Mouse (Mus musculus) testis, postnatal 10 days (tissue): ENCODE results near the gene Stox1.
"Not testable (repeated sequence)": the region's sequence is repeated elsewhere in the genome, so short reads cannot be mapped to it uniquely, and the experiment has no call there.

ENCODE experiments used
- DNase-seq: peaks from one replicate; pipeline ENCODE4 v3.0.0; 2021; ENCODE audit warnings: low spot score

The Stox1 gene

DNA sequence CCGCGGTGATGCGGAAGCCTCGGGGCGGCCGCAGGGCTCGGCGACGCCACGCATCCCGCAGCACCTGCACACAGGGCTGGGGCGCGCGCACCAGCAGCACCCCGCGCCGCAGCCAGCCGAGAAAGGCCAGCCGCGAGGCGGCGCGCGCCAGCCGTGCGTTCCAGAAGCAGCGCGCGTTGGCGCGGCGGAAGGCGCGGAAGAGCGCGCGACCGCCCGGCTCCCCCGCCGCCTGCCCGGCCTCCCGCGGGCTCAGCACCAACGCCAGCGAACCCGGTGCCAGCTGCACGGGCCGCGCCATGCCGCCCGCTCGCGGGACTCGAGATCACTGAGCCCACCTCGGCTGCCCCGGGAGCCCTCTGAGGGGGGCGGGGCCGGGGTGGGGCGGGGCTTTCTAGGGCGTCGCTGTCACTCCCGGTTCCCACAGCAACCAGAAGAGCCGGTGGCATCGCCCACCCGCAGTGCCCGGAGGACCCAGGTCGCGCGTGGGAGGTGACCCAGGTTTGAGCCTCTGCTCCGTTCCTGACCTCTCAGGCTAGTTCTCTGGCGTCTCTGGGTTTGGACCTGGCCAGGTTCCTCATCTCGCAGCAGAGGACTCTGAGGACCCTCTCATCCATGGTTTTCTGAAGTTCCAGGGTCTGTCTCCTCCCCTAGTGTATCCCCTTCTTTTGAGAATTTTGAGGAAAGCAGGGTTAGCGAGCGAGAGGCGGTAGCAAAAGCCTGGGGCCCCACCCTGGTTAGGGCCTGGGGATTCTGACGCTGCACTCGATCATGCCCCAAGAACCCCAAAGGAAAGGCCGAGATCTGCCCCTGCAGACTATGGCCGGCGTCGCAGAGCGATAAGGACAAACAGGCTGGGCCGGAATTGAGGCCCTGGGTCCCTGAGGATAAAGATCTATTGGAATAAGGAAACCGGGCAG is at the start of gene Stox1:
TSS of gene Stox1 (minus strand) at position 358 of the 917 bp plus-strand sequence.
- DNase-seq = peak; percentile 72

DNA sequence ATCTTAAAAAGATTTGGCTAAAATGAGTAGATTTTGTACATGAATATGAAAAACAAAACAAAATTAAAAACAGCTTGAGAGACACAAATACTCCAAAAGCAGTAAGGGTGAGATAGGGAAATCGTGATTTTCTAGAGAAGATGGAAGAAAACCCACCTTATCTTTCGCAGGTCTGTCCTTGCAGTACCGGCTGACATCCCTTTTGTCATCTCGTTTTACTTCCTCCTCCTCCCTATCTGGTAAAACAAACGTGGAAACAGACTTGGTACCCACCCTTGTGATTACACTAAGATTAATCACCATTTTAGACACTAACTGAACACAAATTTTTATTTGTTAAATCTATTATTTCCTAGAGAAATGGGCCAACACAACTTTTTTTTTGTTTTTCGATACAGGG is 24.9 kb upstream of the Stox1 start:
- DNase-seq = no peak

DNA sequence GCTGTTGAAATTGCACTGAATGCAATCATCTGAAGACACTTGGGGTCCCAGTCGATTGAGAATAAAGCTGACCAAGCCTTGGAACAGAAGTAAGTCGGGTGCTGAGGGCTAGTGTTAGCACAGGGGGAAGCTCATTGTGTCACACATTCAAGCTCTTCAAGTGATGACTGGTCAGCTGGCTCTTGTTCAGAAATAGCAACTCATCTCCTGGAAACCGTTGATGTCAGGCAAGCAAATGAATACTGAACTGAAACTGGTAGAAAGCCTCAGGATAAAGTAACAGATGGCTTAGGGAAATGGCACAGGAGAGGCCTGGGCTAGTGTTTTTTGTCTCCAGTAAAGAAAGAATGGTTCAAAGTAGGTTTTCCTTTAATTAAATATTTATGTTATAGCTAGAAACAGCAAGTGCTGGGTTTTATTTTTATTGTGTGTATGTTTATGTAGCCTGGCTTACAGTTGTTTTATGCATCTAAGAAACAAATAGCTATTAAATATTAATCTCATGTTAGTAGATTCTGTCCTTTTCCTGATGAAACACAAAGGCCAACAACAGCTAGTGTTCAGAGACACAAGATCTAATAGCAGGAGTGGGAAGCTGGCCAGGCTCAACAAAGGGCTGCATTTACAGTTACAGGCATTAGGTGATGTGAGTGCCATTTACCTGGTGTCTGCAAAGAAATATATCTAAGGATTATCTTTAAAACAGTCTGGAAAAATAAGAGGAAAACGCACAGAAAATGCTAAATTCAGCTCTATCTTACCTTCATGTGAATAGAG is 14.2 kb upstream of the Stox1 start:
- no peak for DNase-seq

DNA sequence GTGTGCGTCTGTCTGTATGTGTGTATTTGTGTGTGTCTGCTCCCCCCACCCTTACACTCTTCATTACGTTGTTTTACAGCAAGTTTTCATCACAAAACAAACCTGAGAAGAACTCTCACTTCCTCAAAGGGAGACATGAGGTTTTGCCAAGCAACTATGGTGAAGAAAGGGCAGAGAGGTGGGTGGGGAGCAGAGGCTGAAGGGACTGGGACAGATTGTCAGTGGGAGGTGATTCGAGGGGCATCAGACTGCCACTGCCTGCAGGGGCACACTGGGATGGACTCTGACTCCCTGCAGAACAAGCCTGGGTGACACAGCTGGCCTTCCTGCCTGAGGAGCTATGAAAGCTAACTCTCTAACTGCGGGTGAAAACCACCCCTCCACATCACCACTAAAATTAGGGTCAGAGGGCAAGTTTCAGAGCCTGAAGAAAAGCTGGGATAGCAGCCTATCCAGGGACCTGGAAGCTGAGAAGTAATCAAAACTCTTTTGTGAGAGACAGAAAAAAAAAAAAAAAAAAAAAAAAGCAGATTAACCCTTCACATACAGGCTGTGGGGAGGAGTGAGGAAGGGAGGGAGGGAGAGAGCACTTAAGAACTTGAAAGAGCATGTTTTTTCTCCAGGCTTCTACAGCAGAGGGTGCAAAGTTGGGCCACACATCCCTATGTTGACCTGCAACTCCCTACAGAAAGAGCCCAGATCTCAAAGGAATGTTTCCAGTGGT is 11.2 kb upstream of the Stox1 start:
- DNase-seq = no peak

DNA sequence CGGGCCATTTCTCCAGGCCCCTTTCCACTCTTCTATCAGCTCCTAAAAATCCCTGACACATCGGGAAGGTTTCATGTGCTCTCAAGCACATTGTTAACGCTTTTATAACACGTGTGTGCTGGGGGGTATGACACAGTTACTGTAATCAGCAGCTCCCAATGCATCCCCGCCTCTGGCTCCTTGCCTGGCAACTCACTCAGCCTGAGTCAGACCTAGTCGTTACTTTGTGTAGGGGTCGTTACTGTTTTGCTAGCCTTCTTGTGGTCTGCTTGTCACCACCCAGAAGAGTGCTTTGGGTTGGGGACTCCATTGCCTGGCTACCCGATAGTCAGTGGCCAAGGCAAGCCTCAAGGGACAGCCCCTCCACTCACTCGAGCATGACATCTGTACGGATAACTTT is 4.9 kb upstream of the Stox1 start:
- DNase-seq = no peak

DNA sequence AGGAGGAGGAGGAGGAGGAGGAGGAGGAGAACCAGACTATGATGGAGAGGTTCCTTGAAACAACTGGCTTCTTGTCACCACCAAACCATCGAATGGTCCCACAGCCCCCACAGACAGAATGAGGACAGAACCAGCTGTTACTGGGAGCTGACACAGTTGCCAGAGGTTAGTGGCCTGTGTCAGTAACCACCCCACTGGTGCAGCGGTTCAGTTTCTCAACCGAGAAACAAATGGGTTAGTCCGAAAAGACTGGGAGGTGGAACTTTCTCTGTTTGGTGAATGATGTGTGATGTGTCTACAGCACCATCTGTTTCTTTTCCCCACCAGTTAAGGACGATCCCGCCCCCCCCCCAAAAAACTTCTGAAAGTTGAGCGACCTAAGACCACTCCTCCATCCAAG is 992 bp downstream of the Stox1 start:
- no peak for DNase-seq

DNA sequence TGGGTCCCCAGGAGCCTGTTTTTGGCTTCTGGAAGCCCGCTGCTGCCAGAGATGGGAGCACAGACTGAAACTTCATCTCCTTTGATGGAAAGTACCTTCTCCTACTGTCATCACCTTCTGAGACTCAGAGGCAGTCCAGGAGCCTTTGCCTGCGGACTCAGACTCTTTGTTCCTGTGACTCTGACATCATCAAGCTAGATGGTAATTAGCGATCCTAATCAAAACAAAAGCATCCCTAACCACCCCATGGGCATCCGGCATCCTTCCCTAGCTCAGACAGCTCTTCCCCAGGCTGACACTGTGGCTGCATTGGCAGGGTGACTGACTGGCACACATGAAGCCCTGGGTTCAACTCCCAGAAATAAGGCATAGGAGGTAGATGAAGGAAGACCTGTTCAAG is 3.2 kb downstream of the Stox1 start:
- DNase-seq = no peak

DNA sequence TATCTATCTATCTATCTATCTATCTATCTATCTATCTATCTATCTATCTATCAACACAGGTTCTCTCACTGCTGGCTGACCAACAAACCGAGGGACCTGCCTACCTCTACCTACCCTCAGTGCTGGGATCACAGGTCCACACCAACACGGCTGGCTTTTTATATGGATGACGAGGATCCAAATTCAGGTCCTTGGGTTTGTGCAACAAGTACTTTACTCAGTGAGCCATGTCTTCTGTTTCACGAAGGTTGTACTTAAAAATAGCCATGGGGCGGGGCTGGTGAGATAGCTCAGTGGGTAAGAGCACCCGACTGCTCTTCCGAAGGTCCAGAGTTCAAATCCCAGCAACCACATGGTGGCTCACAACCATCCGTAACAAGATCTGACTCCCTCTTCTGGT is 5.4 kb downstream of the Stox1 start:
- DNase-seq = not testable (repeated sequence)

DNA sequence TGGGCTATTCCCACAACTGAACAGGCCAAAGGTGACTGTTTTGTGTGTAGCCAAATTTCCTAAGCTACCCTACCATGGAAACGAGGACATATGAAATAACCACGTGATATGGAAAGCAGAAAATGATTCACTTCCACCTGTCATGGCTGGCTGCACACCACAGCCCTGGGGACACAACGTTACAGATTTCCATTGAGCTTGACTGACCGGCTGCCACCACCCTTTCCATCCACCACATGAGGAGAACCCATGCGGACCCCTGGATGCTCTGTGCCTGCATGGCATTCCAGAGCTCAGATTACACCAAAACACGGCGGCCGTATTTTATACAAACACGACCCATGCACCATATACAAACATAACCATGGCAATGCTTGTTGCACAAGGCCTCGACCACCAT is 12.5 kb downstream of the Stox1 start:
- no peak for DNase-seq

DNA sequence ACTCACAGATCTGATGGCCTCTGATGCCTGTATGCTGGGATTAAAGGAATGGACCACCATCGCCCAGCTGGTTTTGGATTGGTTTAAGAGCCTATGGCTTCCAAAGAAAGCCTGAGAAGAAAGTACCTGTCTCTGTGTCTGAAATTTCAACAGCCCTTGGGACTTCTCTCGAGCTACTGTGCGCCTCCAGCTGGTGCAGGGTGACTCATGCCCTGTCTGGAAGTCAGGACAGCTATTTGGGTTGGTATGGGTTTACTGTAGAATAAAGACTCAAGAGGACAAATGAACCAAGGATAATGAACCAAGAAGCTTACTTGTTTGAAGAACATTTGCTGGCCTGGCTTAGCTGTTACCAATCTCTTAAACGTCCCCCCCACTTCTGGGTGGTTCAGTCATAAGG is 22.3 kb downstream of the Stox1 start:
- no peak for DNase-seq

DNA sequence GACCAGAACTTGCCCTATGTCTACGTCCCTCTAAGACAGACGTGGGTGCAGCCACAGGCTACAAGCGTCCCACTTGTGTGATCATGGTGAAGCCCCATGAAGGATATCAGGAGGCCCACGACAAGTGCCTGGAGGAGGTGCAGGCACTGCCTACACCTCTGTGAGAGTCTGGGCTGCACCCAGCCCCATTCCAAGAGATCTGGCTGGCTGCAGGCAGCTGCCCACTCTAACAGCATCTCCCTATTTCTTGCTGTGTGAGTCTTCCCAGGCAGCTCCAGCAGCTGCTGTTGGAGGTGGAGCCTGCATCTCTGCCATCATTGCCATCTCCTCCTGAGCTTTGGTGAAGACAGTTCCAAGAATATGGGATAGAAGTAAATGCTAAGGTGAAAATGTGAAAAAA is 23.5 kb downstream of the Stox1 start:
- no peak for DNase-seq

DNA sequence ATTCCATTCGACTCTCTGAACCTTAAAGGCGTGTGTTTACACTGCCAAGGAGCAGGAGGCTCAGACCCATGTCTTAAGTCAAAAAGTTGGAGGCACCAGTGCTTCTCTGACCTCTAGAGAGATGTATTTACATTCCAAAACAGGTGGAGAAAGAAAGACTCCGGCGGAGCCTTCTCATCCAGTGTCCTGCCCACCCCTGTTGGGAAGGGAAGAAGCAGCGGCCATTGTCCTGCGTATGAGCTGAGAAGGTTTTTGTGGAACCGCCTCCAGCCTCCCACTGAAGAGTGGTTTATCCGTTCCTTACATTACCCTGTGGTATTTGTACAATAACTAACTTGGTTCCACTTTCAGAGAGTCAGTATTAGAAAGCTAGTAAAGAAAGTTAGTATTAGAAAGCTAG is 33.2 kb downstream of the Stox1 start:
- no peak for DNase-seq

DNA sequence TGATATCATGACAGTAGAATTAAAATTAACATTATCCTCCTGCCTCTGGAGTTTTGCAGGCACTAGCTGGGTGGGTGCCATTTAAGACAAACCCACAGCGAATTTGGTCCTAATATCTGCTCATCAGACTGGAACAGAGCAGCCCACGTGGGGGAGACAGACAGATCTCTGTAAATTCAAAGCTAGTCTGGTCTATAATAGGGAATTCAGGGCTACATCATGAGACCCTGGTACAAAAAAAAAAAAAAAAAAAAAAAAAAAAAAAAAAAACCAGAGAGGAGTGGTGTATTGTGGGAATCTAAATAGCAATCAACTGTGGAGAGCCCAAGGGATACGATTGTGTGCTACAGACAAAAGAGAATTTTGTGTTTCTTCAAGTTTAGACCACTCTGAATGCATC is 33.7 kb downstream of the Stox1 start:
- no peak for DNase-seq

DNA sequence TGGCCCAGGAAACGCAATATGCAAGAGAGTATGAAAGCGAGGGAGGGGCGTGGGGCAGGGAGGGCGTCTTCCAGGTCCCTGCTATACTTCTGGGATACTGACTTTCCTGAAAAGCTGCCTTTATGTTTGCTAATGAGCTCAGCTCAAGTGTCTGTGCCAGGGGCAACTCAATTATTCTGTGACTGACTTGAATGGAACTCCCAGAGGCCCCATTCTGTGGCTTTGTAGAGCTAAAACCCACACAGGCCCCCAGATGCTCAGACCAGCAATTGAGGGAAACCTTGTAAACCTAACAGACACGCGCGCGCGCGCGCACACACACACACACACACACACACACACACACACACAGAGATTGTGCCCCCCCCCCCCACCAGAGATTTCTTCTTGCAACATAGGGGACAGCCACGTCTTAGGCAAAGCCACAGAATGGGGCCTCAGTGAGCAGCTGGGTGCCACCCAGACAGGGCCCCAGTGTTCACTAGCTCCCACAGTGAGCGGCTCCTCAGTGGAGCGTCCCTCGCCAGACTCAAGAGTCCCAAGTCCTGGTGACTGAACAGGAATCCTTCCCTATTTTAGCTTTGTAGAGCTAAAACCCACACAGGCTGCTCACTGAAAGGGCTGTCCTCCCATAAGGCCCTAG is 38.8 kb downstream of the Stox1 start:
- DNase-seq = no peak

DNA sequence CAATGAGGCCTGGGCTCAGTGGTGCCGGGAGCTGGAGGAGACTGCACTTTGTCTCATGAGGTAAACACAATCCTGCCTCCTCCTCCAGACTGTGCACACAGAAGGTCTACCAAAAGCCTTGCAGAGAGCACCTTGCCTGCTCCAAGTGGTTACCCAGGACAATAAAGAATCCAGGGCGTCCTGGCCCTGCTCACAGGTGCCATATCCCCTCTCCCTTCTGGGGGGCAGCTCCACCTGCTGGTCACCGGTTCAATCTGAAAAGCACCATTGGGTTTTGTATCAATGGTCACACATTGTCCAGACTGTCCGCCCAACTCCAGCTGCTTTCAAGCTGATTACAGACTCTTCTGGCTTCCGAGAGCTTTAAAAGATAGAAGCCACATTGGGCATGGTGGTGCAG is 42.9 kb downstream of the Stox1 start:
- DNase-seq = peak; percentile 78

DNA sequence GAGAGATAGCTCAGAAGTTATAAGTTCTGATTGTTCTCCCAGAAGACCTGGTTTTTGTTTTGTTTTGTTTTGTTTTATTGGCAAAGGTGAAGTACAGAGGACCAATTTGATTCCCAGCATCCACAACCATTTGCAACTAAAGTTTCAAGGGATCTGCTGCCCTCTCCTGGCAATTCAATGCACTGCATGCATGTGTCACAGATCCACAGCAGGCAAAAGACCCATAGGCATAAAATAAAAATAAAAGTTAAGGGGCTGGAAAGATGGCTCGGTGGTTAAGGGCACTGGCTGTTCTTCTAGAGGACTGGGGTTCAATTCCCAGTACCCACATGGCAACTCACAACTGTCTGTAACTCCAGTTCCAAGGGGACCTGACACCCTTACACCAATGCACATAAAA is 46.1 kb downstream of the Stox1 start:
- DNase-seq = no peak

DNA sequence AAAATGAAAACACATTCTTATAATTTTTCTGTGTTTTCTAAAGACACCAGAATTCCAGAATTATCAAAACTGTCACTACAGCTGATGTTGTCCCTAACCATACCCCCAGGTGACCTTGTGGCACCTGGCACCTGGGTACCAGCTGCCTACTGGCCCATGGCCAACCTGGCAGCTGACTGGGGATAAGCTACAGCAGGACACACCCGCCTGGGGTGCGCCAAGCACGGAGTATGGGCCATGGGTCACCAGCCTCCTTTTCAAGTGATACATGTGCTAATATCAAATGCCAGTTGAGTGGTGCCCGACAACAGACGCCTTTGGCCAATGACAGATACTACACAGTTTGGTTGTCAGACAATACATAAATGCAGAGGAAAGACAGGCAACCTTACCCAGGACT is 48.6 kb downstream of the Stox1 start:
- no peak for DNase-seq

DNA sequence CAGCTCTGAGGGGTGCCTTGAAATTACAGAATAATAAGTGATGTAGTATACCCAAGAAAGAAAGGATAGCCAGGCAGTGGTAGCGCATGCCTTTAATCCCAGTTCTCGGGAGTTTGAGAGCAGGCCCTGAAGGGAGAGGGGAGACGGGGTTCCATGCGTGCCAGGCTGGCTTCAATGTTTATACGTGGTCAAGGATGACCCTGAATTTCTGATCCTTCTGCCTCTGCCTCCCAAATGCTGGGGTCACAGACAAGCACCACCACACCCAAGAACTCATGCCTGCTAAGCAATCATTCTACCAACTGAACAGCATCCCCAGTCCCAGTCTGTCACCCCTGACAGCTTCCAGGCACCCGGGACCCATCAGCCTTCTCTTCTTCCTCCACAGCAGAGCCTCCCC is 49.7 kb downstream of the Stox1 start:
- no peak for DNase-seq

DNA sequence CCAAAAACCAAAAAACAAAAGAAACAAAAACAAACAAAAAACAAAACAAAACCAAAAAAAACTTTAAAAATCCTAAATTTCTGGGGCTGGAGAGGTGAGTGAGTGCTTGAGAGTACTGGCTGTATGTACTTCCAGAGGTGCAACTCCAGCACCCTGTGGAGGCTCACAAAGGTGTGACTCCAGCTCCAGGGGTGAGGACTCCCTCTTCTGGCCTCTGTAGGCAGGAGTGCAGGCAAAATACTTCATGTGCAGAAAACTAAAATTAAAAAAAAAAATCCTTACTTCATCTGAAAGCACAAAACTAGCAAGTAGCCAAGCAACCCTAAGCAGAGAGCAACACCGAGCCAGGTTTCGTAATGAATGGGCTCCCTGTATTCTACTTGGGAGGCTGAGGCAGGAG is 53.6 kb downstream of the Stox1 start:
- DNase-seq = no peak

DNA sequence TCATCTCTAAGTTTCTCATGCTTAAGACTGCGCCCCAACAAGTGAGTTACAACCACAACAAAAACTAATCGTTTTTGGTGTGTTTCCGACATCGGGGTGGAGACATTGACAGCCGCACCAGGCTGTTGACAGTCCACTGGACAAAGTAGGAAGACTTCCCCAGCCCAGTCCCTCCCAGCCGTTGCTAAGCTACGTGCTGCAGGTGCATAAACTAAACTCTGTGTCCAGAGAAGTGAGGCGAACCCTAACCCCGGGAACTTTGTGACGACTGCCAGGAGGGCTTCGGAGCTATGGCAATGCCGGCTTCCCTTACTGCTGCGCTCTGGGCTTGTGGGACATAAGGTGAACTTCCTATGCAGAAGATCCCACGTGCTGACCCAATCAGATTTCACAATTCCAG is 56.7 kb downstream of the Stox1 start:
- no peak for DNase-seq

DNA sequence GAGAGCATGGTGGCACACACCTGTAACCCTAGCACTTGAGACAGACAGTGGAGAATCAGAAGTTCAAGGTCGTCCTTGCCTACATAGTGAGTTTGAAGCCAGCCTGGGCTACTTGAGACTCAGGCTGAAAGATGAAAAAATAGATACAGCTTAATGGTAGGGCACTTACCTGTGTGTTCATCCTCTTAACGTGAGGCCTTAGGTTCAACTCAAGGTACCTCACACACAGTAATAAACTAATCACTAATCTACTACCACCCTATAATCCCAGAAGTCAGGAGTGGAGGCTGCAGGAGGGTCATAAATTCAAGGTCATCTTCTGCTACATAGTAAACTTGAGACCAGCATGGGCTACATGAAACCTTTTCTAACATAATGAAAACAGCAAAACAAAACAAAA is 57.5 kb downstream of the Stox1 start:
- no peak for DNase-seq

DNA sequence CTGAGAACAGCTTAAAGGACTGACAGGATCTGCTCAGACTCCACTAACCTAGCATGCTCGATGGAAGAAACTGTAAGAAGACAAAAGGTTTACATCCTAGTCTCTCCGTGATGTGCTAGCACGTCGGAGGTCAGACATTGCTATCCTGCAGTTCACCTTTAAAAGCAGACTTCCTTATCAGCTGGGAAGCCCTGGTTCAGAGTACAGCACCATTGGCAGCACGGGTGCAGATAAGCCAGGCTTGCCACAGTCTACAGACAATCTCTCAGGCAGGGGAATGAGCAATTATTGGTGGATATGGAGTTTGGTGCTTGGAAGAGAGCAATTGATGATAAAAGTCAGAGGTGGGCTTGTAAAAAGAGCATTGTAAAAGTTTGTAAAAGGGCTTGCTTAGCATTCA is 57.9 kb downstream of the Stox1 start:
- DNase-seq = no peak
